Mouse (Mus musculus): ENCODE results near the gene Pla2g2d.
"Not testable (repeated sequence)": the region's sequence is repeated elsewhere in the genome, so short reads cannot be mapped to it uniquely, and the experiment has no call there.

The Pla2g2d gene

DNA sequence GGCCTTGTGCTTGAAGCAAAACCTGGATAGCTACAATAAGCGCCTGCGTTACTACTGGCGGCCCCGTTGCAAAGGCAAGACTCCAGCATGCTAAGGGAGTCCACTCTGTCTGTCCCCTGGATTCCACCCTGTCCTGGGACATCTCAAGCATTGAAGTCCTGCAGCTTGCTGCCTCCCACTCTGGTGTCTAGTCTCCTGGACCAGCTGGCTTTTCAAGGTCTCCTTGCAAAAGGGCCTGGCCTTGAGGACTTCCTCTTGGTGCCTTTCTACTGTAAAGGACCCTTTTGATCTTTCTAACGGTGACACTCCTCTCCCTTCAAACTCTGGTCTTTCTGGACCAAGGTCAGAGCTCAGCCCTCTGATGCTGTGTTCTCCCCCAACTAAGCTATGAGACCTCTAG is 4.8 kb downstream of the Pla2g2d start:
- DNase-seq (ENCODE audit: low spot score in 2 of 2) = no peak

DNA sequence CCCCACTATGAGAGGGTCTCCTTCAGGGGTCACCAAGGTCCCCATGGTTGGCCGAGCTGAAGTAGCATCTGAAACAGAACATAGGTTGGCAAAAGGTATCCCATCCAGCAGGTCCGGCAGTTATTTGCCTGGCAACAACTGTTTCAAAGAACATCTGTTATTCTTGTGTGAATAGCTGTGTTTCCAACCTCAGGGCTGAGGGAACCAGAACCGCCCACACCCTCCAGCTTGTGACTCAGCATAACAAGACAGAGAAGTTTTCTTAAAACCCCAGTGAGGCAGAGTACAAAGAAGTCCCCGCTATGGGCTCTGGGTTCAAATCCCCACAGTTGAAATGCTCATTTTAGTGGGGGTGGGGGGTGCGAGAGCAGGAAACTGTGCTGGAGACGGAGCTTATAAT is 6.6 kb downstream of the Pla2g2d start:
- DNase-seq (ENCODE audit: low spot score in 2 of 2) = no peak

DNA sequence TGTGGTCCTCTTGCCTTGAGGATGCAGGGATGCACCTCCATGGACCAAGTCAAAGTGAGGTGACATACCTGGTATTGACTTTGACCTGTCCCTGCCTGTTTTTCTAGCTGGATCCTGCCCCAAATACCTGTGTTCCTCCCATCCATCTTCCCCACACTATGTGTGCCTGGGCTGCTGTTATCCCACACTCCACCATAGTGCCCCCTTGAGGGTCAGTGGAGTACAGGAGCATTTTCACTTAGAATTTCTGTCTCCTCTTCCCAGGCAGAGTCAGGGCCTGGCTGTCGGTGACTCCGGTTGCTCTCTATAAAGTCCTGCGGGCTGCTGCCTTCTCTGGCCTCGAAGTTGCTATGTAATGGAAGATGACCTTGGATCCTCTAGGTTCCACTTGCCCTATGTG is 10.2 kb downstream of the Pla2g2d start:
- no peak for DNase-seq (ENCODE audit: low spot score in 2 of 2)

- DNase-seq (ENCODE audit: low spot score in 2 of 2) = no peak
These were observed 10.6 kb downstream of the Pla2g2d start for GRCm38 (mm10) chr4:138786141-138786540.

DNA sequence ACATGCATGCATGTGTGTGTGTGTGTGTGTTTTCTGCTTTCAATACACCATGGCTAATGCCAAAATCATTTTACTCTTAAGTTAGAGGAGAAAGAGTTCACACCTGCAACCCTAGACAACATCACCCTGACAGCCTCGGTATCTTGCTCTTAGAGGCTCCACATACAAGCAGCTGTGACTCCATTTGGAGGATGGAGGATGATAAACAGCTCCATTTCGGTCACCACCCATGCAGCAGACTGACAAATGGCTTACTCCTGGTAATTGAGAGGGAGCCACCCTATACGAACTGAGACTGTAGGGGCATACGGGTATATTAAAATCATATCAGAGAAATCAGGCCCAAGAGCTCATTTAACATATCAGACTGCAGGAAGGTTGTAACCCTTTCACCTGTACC is 12.8 kb downstream of the Pla2g2d start:
- no peak for DNase-seq (ENCODE audit: low spot score in 2 of 2)

DNA sequence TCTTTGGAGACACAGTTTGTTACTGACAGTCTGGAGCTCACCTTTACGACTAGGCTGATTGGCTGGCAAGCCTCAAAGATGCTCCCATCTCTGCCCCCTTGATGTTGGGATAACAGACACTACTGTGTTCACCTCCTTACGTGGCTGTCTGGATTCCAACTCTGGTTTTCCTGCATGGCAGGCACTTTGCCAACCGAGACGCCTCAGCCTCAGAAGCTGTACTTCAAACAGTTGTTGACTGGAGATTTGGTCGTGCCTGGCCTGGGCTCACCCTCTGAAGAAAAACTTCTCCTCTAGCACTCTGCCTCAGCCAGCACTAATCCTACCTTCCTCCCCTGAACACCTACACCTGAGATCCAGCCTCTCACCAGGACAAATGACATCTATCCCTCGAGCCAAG is 15.9 kb downstream of the Pla2g2d start:
- DNase-seq (ENCODE audit: low spot score in 2 of 2) = no peak

- DNase-seq (ENCODE audit: low spot score in 2 of 2) = no peak
These were observed 17.1 kb downstream of the Pla2g2d start for GRCm38 (mm10) chr4:138792599-138792998.

- DNase-seq (ENCODE audit: low spot score in 2 of 2) = peak in 1 of 2 experiments; percentile 19
These were observed 17.7 kb downstream of the Pla2g2d start for GRCm38 (mm10) chr4:138793276-138793675.

DNA sequence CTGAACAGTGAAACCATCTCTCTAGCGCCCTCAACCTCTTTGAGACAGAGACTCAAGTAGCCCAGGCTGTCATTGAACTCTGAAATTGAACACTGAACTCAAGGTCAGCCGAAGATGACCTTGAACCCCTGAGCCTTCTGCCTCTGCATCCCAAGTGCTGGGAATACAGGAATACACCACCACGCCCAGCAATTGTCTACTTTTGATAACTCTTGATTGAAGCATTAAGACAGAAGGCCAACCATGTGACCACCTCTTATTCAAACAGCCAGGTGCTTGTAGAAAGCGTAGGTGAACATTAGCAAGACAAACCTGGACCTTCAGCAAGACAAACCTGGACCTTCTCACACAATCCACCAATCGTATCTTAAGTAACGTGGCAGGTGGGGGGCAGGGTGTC is 18.8 kb downstream of the Pla2g2d start:
- DNase-seq (ENCODE audit: low spot score in 2 of 2) = no peak

DNA sequence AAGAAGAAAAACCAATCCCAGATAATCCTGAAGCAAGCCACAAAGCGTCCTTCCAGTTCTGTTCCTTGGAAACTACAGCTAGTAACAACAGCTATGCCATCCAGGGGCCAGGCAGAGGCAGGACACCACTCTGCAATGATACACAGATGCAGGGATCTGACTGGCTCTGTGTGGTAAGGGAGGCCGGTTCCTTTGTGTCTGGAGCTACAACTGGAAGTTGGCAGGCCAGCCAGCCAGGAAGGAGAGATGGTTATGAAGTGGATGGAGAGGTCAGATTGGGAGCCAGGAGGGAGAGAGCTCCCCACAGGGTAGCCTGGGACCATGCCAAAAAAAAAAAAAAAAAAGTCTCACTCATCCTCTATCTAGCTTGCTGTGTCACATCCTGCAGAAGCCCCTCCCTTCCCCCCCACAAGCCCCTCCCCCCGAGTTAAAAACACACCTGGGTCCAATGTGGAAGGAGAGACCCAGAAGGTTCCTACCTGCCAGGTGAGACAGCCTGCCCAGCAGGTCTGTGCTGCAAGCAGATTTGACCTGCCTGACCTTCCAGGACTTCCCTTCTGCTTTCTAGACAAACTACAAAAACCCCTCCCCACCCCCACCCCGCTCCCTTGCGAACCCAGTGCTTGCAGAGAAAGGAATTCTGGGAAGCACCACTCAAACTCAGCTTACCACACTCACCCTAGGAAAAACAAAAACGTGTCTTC is 21.1 kb downstream of the Pla2g2d start:
- no peak for DNase-seq (ENCODE audit: low spot score in 2 of 2)

GRCm38 (mm10) chr4:138797217-138797570 is 21.7 kb downstream of the Pla2g2d start:
- DNase-seq (ENCODE audit: low spot score in 2 of 2) = no peak

- no peak for DNase-seq (ENCODE audit: low spot score in 2 of 2)
These were observed 24.7 kb downstream of the Pla2g2d start for GRCm38 (mm10) chr4:138800134-138800744.

- no peak for DNase-seq (ENCODE audit: low spot score in 2 of 2)
These were observed 26.1 kb downstream of the Pla2g2d start for GRCm38 (mm10) chr4:138801631-138802030.

DNA sequence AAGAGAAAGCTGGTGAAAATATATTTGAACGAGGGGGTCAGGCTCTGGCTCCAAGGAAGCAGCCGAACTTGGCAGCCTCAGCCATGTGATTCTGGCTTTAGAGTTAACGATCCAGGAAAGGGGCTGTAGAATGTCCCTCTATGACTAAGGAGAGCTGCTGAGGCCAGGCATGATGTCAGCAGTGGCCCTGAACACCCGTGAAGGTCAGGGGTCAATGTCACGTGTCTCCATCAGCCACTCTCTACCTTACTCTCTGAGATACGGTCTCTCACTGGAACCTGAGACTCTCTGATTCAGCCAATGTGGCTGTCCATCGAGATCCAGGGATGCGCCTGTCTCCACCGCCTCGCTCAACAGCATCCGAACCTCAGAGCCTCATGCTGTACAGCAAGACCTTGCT is 27.4 kb downstream of the Pla2g2d start:
- DNase-seq (ENCODE audit: low spot score in 2 of 2) = no peak

GRCm38 (mm10) chr4:138805248-138805647 is 29.7 kb downstream of the Pla2g2d start:
- DNase-seq (ENCODE audit: low spot score in 2 of 2) = no peak

GRCm38 (mm10) chr4:138806160-138806559 is 30.6 kb downstream of the Pla2g2d start:
- DNase-seq (ENCODE audit: low spot score in 2 of 2) = no peak

GRCm38 (mm10) chr4:138806920-138807541 is 31.5 kb downstream of the Pla2g2d start:
- no peak for DNase-seq (ENCODE audit: low spot score in 2 of 2)

- DNase-seq (ENCODE audit: low spot score in 2 of 2) = no peak
These were observed 40.6 kb downstream of the Pla2g2d start for GRCm38 (mm10) chr4:138816166-138816565.

DNA sequence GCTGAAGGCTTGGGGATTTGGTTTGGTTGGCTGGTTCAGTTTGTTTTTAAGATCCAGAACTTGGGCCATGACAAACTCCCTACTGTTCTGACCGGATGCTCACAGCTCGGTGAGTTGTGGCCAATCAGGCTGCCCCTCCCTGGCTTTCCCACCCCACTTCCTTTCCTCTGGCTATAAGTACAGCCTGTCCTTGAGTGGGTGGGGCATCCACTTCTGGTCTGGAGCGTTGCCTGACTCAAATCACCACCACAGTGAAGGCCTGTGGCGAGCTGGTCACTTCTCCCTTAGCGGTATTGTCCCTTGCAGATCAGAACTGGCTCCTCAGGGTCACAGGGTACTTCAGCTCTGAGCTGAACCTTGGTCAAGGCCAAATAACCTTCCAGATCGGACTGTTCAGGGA is 42.2 kb downstream of the Pla2g2d start:
- no peak for DNase-seq (ENCODE audit: low spot score in 2 of 2)

DNA sequence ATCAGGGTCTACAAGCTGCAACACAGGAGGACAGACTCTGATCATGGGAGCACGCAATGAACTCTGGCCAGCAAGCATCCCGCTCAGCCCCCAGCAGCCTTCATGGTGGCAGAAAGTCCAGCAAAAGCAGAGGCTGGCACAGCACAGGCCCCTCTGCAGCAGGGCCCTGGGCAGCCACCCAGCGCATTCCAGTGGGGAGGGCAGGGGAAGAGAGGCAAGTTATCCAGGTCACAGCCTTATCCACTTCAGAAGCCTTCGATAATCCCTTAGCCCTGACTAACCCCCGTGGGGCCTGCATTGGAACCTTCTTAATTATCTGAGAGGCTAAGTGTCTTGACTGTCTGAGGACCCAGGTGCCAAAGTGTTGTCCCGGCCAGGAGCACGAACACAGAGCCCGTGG is 43.6 kb downstream of the Pla2g2d start:
- no peak for DNase-seq (ENCODE audit: low spot score in 2 of 2)

DNA sequence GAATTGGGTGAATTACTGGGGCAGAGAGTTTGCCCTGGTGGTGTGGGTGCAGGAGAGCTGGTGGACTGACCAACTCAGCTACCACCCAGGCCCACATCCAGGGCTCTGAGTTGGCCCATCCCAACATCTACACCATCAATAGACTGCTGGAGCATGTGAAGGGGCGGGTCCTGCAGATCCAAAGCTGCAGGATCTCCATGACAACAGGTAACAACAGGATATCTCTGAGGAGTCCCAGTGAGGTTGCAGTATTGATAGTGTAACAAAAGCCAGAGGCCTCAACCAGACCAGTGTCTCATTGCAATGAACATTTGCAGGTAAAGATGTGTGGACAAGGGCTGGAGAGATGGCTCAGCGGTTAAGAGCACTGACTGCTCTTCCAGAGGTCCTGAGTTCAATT is 45.5 kb downstream of the Pla2g2d start:
- no peak for DNase-seq (ENCODE audit: low spot score in 2 of 2)

DNA sequence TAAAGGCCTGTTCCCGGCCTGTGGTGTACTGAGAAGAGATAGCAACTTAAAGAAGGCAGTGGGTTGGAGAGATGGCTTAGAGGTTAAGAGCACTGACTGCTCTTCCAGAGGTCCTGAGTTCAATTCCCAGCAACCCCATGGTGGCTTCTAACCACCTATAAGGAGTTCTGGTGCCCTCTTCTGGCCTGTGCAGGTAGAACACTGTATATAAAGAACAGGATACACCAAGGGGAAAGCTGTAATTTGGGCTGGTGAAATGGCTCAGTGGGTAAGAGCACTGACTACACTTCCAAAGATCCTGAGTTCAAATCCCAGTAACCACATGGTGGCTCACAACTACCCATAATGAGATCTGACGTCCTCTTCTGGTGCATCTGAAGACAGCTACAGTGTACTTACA is 48.6 kb downstream of the Pla2g2d start:
- DNase-seq (ENCODE audit: low spot score in 2 of 2) = not testable (repeated sequence)

GRCm38 (mm10) chr4:138824660-138825059 is 49.1 kb downstream of the Pla2g2d start:
- DNase-seq (ENCODE audit: low spot score in 2 of 2) = no peak

All from spleen, postnatal 4 days (tissue).